Mouse (Mus musculus): ENCODE measurements around the gene Ces1b. TPM values are rescaled to one million over a fixed set of nuclear protein-coding genes. Genes with fewer than 3 reads are reported as not detected.

The Ces1b gene
- not detected for polyA plus RNA-seq (2017; shearing (Covaris generic))

DNA sequence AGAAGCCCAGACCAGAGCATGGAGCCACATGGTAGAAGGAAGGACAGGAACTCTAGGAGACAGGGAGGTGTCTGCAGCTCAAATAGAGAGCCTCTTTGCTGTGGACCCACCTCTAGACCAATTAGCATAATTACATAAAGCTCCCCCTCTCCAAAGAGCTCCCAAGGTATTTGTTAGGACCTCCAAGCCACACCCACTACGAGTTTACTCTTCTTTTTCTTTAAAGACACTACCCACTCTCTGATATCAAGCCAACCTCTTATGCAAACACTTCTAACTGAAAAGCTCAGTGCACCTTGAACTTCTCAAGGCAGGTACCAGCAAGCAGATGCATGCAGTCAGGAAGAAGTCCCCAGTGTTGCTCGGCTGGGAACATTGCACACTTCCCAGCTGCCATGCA, at the start of gene Ces1b:
Gene Ces1b, minus strand, starts transcription at position 131 of the 400 bp plus-strand sequence.
- ATAC-seq: no peak

DNA sequence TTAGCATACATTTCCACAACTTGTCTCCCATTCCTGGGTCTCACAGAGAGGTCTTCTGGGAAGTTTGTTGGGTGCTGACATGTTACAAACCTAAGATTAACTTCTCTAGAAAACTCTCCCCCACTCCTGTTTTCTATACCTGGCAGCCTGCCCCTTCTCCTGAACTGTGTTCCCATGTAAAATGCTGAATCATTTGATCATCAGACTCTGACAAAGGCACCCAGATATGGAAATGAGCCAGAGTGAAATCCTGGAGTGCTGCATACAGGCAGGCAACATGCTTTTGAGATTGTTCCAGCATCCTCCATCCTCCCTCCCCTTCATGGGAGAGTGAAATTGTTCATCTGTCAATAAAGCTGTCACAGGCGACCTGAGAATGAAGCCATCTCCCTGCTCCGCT, 46.7 kb upstream of the Ces1b start:
- no peak for ATAC-seq

DNA sequence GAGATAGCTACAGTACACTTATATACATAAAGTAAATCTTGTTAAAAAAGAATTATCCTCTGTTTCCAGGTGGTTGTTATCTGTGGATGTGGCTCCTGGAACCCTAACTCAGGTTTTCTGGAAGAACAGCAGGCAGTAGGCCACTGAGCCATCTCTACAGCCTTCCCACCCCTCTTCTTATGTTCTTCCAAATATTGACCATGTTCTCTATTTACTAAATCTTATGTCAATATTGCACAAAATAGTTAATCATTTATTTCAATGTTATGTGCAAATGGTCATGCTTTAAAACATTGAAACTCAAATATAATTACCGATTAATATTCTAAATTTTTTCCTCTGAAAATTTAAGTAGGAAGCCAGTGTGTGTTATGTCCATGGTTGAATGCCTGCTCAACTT, 42.2 kb upstream of the Ces1b start:
- no peak for ATAC-seq

- no peak for ATAC-seq
These were observed 15.6 kb upstream of the Ces1b start for GRCm38 (mm10) chr8:93095376-93095775.

DNA sequence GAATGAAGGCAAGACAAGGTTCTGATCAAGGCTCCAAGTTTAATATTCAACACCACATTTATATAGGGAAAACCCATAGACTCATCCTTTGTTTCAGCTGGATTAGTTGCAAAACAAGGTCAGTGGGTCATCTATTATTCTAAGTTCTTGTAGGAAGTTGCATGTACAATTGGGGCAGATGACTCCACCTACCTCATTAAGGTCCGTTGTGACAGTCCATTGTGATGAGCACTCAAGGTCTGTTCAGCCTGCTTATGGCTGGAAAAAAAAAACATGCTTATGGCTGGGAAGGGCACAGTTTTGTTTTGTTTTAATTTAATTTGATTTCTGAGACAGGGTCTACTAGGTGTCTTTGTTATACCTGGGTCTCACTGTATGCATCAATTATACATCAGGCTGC, 11.5 kb upstream of the Ces1b start:
- no peak for ATAC-seq

GRCm38 (mm10) chr8:93088686-93089122, 8.9 kb upstream of the Ces1b start:
- ATAC-seq: no peak

- no peak for ATAC-seq
These were observed 8.4 kb upstream of the Ces1b start for GRCm38 (mm10) chr8:93088193-93088592.

DNA sequence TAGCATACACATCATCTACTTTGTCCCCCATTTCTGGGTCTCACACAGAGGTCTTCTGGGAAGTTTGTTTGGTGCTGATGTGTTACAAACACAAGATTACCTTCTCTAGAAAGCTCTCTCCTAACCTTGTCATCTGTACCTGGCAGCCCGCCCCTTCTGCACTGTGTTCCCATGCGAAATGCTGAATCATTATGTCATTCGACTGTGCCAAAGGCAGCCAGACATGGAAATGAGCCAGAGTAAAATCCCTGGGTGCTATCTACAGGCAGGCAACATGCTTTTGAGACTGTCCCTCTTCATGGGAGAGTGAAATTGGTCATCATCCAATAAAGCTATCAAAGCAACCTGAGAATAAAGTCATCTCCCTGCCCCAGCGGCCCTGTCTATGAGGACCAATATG, 4.6 kb downstream of the Ces1b start:
- ATAC-seq: no peak

DNA sequence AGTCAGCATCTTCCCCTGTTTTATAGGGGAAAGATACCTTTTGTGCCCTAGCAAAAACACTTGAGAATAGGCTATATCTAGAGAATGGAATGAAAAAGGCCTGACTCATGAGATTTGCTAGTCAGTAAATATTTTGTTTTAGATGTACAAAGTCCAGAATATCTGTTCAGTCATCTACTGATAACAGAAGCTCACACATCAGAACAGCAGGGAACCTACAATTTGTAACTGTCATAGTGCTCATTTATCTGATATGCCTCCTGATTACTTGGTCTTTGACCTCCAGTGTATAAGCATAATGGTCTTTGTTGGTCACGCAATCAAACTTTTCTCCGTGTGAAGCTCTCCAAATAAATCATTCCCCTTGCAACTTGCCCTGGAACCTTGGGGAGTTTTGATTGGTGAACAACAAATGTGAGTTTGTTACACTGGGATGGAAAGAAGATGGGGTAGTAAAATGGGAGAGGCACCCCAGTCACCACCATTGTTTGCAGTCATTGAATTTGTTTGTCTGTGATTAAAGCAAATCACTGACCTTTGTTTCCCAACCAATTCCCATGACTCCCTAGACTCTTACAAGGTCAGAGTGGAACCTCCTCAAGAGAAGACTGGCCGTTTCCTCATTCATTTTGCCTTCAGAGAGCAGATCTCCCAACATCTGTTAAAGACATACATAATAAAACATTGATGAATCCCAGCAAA, 16.2 kb downstream of the Ces1b start:
- ATAC-seq: no peak

DNA sequence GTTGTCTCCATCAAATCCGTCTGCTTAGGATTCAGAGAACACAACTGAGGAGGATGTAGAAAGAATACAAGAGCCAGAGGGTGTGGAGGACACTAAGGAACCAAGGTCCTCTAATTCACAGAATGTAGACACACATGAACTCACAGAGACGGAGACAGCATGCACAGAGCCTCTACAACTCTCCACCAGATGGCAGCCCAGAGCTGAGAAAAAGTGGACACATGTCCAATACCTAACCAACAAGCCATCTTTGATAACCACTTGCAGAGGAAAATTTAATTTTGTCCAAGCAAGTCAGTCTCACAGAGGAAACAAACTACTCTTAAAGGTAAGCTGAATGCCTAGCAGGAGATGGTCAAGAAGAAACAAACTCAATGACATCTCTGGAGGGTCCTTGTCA, 20.6 kb downstream of the Ces1b start:
- ATAC-seq: no peak

DNA sequence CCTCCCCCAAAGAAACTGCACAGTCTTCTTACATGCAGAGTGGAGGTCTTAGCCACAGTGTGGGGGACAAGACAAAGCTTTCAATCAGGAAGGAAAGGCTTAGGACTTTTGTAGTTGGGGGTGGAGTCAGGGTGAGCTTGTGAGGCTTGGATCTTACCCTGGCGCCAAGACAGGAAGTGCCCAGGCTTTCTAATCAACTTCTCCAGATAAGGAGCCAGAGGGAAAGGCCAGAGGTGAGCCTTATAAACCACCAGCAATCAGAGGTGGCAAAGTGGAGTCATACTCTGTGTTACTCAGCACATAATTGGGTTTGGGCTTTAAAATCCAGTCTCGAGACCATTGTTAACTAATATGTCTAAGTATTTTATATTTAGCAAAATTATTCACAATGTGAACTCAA, 24.6 kb downstream of the Ces1b start:
- no peak for ATAC-seq

DNA sequence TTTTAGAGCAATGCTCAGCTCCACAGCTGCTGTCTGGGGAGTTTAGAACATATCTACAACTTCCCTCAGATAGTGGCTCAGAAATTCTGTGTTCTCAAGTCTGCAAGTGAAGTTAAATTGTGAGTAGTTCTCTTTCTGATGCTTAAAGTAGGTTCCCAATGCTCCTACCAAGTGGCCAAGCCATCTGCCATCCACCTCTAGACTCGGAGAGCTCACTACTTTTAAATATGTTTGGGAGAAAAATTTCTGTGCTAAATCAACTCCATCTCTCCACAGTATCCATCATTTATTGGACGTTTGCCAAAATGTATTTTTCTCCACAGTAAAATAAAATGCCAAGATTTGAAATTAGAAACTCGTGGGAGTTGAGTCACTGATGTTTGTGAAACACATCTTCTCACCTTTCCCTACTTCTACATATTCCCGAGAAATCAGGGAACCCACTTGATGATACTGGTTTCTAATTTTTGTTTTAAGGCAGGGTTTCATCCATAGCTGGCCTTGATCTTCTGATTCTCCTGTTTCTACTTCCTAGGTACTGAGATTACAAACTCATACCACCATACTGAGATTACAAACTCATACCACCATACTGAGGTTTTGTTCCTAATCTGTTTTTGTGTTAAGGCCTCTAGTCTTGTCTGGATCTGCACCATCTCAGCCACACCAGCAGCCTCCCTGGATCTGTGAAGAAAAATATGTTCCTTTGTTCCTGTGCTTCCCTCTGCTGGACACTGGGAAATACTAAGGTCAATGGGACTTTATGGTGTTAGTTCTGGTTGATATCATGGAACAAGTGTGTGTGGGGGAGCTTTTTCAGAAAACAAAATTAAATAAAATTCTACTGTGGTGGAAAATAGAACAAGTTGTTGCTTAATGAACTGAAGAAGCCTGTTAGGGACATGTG, 31.1 kb downstream of the Ces1b start:
- no peak for ATAC-seq

- no peak for ATAC-seq
These were observed 31.7 kb downstream of the Ces1b start, which contains the start of gene Ces1a for GRCm38 (mm10) chr8:93048092-93048491. Ces1a (minus strand) TSS chr8:93048192.

GRCm38 (mm10) chr8:93043083-93043482, 36.7 kb downstream of the Ces1b start:
- no peak for ATAC-seq

DNA sequence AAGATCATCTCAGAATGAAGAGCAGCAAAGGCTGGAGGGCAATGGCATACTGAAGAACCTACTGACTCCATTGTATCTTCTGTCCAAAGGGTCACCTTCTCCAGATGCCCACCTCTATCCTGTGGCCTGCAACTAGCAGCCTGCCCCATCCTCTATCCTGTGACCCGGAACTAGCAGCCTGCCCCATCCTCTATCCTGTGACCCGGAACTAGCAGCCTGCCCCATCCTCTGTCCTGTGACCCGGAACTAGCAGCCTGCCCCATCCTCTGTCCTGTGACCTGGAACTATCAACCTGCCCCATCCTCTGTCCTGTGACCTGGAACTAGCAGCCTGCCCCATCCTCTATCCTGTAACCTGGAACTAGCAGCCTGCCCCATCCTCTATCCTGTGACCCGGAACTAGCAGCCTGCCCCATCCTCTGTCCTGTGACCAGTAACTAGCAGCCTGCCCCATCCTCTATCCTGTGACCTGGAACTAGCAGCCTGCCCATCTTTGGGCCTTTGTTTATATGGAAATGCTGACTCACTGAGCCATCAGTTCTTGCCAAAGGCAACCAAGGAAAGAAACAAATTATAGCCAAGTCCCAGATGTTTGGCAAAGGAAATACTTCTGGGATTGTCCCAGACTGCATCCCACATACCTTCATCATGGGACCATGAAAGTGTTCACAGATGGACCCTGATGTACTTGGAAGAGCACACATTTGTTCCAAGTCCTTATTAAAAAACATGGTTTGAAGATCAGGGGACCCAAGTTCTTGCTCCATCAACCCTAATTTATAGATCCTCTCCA, 38.8 kb downstream of the Ces1b start:
- no peak for ATAC-seq

GRCm38 (mm10) chr8:93040256-93040655, 39.6 kb downstream of the Ces1b start:
- no peak for ATAC-seq

DNA sequence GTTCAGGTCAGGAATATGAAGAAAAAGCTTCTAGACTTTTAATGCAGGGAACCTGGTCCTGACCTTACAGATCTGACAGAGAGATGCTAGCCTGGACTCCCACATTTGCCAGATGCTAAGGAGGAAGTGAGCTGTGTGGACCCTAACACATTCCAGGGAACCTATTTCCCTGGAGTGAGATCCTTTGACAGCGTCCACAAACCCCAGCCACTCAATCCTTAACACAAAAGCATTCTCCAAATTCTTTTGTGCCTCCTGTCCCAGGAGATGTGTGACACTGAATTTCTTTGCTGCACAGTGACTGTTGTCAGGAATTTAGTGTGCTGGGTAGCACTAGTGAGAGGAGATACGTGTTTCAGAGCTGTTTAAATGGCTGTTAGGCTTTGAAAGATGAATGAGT, 41.0 kb downstream of the Ces1b start:
- no peak for ATAC-seq

DNA sequence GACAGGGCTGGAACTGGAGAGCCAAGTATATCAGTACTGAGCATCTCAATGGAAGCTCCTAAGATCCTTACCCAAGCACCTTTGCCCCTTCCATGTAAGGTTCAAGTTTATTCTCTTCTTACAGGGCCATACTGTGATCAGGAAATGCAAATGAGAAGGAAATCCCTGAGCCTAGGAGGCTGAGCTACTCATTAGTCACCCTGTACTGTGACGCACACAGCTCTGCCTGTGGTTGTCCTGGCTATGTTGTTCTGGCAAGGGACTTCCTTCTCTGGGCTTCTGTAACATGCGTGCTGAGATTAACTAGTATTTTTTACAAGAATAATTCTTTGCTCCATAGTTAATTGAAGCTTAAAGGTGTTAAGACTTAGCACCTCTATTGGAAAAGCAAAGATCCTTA, 49.2 kb downstream of the Ces1b start:
- no peak for ATAC-seq

DNA sequence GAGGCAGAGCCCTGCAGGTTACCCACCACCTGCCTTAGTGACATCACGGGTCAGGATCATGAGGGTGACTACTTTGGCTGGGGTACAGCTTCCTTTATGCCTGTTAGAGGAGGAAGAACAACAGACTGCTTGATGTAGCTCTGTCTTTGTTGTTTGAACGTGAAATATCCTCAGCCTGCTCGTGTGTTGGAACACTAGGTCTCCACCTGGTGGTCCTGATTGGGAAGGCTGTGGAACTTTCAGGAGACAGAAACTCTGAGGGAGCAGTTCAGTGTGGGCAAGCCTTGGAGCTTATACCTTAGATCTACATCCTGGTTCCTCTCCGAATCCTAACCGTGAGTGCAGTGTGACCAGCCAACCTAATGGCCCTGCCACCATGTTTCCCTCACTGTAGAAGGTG, 58.1 kb downstream of the Ces1b start:
- no peak for ATAC-seq

- no peak for ATAC-seq
These were observed 65.5 kb downstream of the Ces1b start for GRCm38 (mm10) chr8:93014300-93014699.

DNA sequence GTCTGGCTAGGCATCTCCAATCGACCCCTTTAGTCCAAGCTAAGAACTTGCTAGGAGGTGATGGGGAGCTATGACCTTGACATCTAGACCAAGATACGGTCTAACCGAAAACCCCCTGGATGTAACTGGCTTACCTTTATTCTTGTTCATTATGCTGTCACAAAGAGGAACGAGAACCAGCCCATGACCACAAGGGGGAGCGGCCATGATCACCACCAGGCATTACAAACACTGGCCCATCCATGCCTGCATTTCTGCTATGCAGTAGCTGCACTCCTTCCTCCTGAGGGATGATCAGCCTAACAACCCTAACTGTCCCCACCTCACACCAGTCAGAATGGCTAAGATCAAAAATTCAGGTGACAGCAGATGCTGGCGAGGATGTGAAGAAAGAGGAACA, 67.6 kb downstream of the Ces1b start:
- no peak for ATAC-seq

GRCm38 (mm10) chr8:93011439-93011838, 68.4 kb downstream of the Ces1b start:
- ATAC-seq: no peak

- ATAC-seq: no peak
These were observed 69.5 kb downstream of the Ces1b start for GRCm38 (mm10) chr8:93010286-93010685.

Data from CD4-positive, CD25-positive, alpha-beta regulatory T cell, adult 4 months (primary cell).